Mouse (Mus musculus) neutrophil, adult 5-6 weeks (primary cell): ENCODE measurements around the gene Alg14. TPM values are rescaled to one million over a fixed set of nuclear protein-coding genes. Genes with fewer than 3 reads are reported as not detected.

Source experiments
- ATAC-seq: fragments of 151-379, 151-347 bp; 2 replicates; pipeline ENCODE4 v1.8.0; 2017; ENCODE audit warnings: mild to moderate bottlenecking, moderate TSS enrichment; ENCODE audit not compliant: insufficient number of reproducible peaks, poor library complexity, low FRiP score, severe bottlenecking; ENCODE audit errors: extremely low read depth
- total RNA-seq: library from RNA; stranded (forward); fragments of 200-1000 nt; gene quantifications from 2 replicates; pipeline ENCODE4 v1.2.3, GENCODE M21; 2017

Alg14 gene
- total RNA-seq, 1 experiment from 2014 or later = 4.8 TPM

- ATAC-seq = no peak
Measured at GRCm38 (mm10) chr3:121356111-121356510, 64.5 kb downstream of the Alg14 start.

GRCm38 (mm10) chr3:121357030-121357429 lies 65.5 kb downstream of the Alg14 start:
- no peak for ATAC-seq

GRCm38 (mm10) chr3:121358285-121358684 lies 66.7 kb downstream of the Alg14 start:
- ATAC-seq = no peak

GRCm38 (mm10) chr3:121358850-121359249 lies 67.3 kb downstream of the Alg14 start:
- ATAC-seq = no peak

- ATAC-seq = no peak
Measured at GRCm38 (mm10) chr3:121359272-121359671, 67.7 kb downstream of the Alg14 start.

- ATAC-seq = no peak
Measured at GRCm38 (mm10) chr3:121362002-121362401, 70.4 kb downstream of the Alg14 start.

- no peak for ATAC-seq
Measured at GRCm38 (mm10) chr3:121364388-121364787, 72.8 kb downstream of the Alg14 start.

GRCm38 (mm10) chr3:121365131-121365530 lies 73.6 kb downstream of the Alg14 start:
- ATAC-seq = no peak

GRCm38 (mm10) chr3:121368616-121369015 lies 77.0 kb downstream of the Alg14 start:
- no peak for ATAC-seq

- ATAC-seq = peak; percentile 86
Measured at GRCm38 (mm10) chr3:121369517-121369916, 77.9 kb downstream of the Alg14 start.

GRCm38 (mm10) chr3:121370301-121370700 lies 78.7 kb downstream of the Alg14 start:
- peak; percentile 52 for ATAC-seq

- ATAC-seq = no peak
Measured at GRCm38 (mm10) chr3:121370830-121371526, 79.4 kb downstream of the Alg14 start.

GRCm38 (mm10) chr3:121371527-121372220 lies 80.1 kb downstream of the Alg14 start:
- no peak for ATAC-seq

- no peak for ATAC-seq
Measured at GRCm38 (mm10) chr3:121373897-121374441, 82.4 kb downstream of the Alg14 start.

- ATAC-seq = no peak
Measured at GRCm38 (mm10) chr3:121375541-121376129, 84.1 kb downstream of the Alg14 start.

- ATAC-seq = no peak
Measured at GRCm38 (mm10) chr3:121378708-121379612, 87.4 kb downstream of the Alg14 start.

GRCm38 (mm10) chr3:121379699-121380098 lies 88.1 kb downstream of the Alg14 start:
- no peak for ATAC-seq

- peak; percentile 89 for ATAC-seq
Measured at GRCm38 (mm10) chr3:121387471-121388009, 96.0 kb downstream of the Alg14 start.

GRCm38 (mm10) chr3:121389366-121389765 lies 97.8 kb downstream of the Alg14 start:
- ATAC-seq = no peak
